18 mouse cellular contexts compared by ENCODE assay signal in the genomic region with DNA sequence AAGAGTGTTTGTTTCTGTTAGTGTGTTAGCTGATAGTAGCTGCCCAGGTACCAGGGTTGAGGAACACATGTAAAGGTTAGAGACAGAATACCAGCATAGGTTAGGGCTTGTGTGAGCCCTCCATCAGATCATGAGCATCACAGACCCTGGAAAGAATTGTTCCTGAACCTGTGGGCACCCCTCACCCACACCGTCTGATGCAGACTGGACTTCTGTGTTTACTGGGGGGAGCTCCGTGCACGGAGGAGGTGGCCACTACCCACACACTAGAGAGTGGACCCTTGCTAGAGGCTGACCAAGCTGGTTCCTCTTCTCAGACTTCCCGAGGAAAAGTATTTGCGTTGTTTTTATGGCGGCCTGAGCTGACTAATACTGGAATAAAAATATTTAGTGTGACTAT.
"Had no signal": no experiment of that assay in that cellular context is flagged by ENCODE, and none has a peak within 500 bp of the region (broad histone marks: within the 10 kb centered on the region; RNA-seq: fewer than 3 reads in every experiment).

No protein-coding gene starts in this region.

- ATAC-seq: liver, postnatal 0 days had no signal

- DNase-seq: kidney, adult 9 months; kidney, postnatal 36 days; layer of hippocampus, adult 9-11 months; layer of hippocampus, postnatal 36 days; liver, embryonic 13.5 days; liver, postnatal 0 days; lung, postnatal 14 days; right cerebral cortex, postnatal 4 days; spleen, adult 18-20 months; thymus, adult 18-20 months; thymus, postnatal 14 days had no signal

- H3K9ac ChIP-seq: limb, embryonic 15.5 days; liver, embryonic 13.5 days; liver, postnatal 0 days; lung, embryonic 15.5 days; neural tube, embryonic 15.5 days had no signal

- H3K4me2 ChIP-seq: limb, embryonic 15.5 days; liver, embryonic 13.5 days; lung, embryonic 15.5 days; neural tube, embryonic 15.5 days had no signal

- H3K36me3 ChIP-seq: limb, embryonic 15.5 days; liver, embryonic 13.5 days; lung, embryonic 15.5 days; neural tube, embryonic 15.5 days had no signal

- H3K4me3 ChIP-seq: limb, embryonic 15.5 days; liver, embryonic 13.5 days; lung, embryonic 15.5 days; megakaryocyte, embryonic 14.5 days; myocyte; neural tube, embryonic 15.5 days had no signal

- H3K9me3 ChIP-seq: limb, embryonic 15.5 days; liver, embryonic 13.5 days; lung, embryonic 15.5 days; megakaryocyte, embryonic 14.5 days; neural tube, embryonic 15.5 days had no signal

- H3K27ac ChIP-seq: kidney, postnatal 0 days; limb, embryonic 15.5 days; liver, embryonic 13.5 days; lung, embryonic 15.5 days; macrophage had no signal

- H3K4me1 ChIP-seq: limb, embryonic 15.5 days; liver, embryonic 13.5 days; lung, embryonic 15.5 days; megakaryocyte, embryonic 14.5 days had no signal

- H3K27me3 ChIP-seq: limb, embryonic 15.5 days; liver, embryonic 13.5 days; lung, embryonic 15.5 days; megakaryocyte, embryonic 14.5 days; neural tube, embryonic 15.5 days had no signal
